Mouse (Mus musculus) limb, embryonic 11.5 days (tissue): ENCODE measurements around the gene Gpx2. TPM values are rescaled to one million over a fixed set of nuclear protein-coding genes. Genes with fewer than 3 reads are reported as not detected.
A peak's percentile ranks its signal among the peaks of the same experiment; 100 is the strongest.

Experiments
- ATAC-seq: fragments of 200-750 bp; cut with Nextera tagmentation; 2 replicates; pipeline ENCODE4 v1.8.0; 2017; ENCODE audit warnings: low read depth; ENCODE audit not compliant: insufficient number of reproducible peaks, low FRiP score, low TSS enrichment
- DNase-seq: peaks from one replicate; pipeline ENCODE4 v3.0.0-alpha.2; 2015; ENCODE audit warnings: low spot score
- H3K27ac ChIP-seq: fragments of 300-500 bp; sonication (generic); replicated peaks from 2 replicates; pipeline ENCODE4 v1.5.1; 2014; ENCODE audit warnings: low read depth, mild to moderate bottlenecking, low read length
- H3K27me3 ChIP-seq: fragments of 300-500 bp; sonication (generic); 2 replicates; pipeline ENCODE4 v1.6.1; 2014; ENCODE audit warnings: mild to moderate bottlenecking, low read length, mixed read lengths; ENCODE audit not compliant: control insufficient read depth, insufficient read depth
- H3K36me3 ChIP-seq: fragments of 300-500 bp; sonication (generic); 2 replicates; pipeline ENCODE4 v1.6.1; 2014; ENCODE audit warnings: mild to moderate bottlenecking, low read length, moderate library complexity, mixed read lengths; ENCODE audit not compliant: control insufficient read depth, insufficient read depth
- H3K4me1 ChIP-seq: fragments of 300-500 bp; sonication (generic); 2 replicates; pipeline ENCODE4 v1.6.1; 2014; ENCODE audit warnings: low read length, mixed read lengths; ENCODE audit not compliant: control insufficient read depth, insufficient read depth
- H3K4me2 ChIP-seq: fragments of 300-500 bp; sonication (generic); 2 replicates; pipeline ENCODE4 v1.6.1; 2014; ENCODE audit warnings: low read depth, mild to moderate bottlenecking, moderate library complexity; ENCODE audit not compliant: severe bottlenecking
- H3K4me3 ChIP-seq: fragments of 300-500 bp; sonication (generic); 2 replicates; pipeline ENCODE4 v1.5.1; 2014; ENCODE audit warnings: low read depth, low read length
- H3K9ac ChIP-seq: fragments of 300-500 bp; sonication (generic); 2 replicates; pipeline ENCODE4 v1.6.1; 2014; ENCODE audit warnings: mild to moderate bottlenecking, low read length
- H3K9me3 ChIP-seq: fragments of 300-500 bp; sonication (generic); 2 replicates; pipeline ENCODE4 v1.6.1; 2016; ENCODE audit warnings: low read length; ENCODE audit not compliant: control insufficient read depth
- WGBS: fragments of 180-500 bp; shearing (Covaris S2); extraction: QIAGEN DNeasy Blood & Tissue Kit; methylation state at CpG from one replicate; pipeline ENCODE4 v1.1.7; 2014; 5-methylcytosine and 5-hydroxymethylcytosine counted together
- polyA plus RNA-seq: library from polyadenylated mRNA; unstranded; fragments of >200 nt; fragmentation: Nextera tagmentation; extraction: Ambion mirVana; gene quantifications from 2 replicates; pipeline ENCODE4 v1.2.1, GENCODE M21; 2014

The Gpx2 gene
- polyA plus RNA-seq, 1 experiment from 2014 or later = 5.2 TPM

DNA sequence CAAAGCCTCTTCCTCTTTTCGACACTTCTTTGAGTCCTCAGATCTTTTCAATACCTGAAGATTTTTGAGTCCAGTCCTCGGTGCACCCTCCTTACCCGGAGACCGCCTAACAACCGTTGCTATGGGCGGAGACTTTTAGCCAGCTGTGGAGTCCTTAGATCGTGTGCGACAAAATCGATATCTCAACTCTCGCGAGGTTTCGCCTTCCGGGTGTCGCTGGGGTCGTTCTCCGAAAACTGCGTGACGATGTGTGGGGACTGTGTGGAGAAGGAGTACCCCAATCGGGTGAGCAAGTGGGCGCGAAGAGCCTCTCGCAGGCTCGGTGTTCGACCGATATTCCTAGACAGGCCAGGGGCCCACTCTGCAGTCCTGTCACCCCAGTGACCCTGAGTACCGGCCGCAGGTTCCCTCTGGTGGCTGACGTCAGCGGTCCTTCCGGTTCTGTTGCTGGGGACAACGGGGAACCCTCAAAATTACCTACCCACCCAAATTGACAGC, 30.0 kb downstream of the Gpx2 start, which contains the start of the genes Churc1 and Fntb:
Churc1 (plus strand) TSS at position 185 of the 498 bp plus-strand sequence.
Fntb (plus strand) TSS at position 236 of the 498 bp plus-strand sequence.
- peak within 1 kb of the TSS; percentile 56 for H3K9ac ChIP-seq
- peak within 1 kb of the TSS; percentile 44 for H3K4me2 ChIP-seq
- no peaks in the 10 kb centered on the region for H3K9me3 ChIP-seq
- WGBS = under 1% methylated on average over 31 of the region's 31 CpGs
- peak within 1 kb of the TSS; percentile 44 for H3K4me3 ChIP-seq
- no peak within 1 kb of the TSS for H3K27ac ChIP-seq
- ATAC-seq (peak; percentile 95), DNase-seq (peak; percentile 94)
- H3K36me3 ChIP-seq = no peaks in the 10 kb centered on the region
- H3K27me3 ChIP-seq = no peaks in the 10 kb centered on the region
- no peaks in the 10 kb centered on the region for H3K4me1 ChIP-seq

DNA sequence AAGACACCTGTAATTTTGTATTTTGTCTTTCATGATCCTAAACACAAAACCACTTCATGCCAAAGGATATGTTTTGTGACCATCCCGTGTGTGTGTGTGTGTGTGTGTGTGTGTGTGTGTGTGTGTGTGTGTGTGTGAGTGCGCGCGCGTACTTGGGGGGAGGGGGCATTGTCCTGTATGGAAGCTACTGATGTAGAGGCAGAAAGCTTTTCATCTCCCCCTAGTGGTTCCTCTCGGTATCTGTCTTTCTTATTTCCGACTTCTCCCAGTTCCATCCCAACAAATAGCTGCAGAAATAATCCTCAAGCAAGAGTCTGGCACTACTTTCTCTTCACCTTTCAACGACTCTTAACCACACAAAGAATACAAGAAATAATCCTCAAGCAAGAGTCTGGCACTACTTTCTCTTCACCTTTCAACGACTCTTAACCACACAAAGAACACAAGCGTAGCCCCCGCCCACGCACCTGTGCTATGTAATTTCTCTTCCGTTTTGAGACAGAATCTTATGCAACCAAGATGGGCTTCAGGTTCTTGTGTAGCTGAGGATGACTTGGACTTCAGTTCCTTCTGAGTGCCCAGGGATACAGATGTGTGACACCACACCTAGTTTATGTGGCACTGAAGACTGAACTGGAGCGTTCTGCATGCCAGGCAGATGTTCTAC, 42.6 kb downstream of the Gpx2 start:
- Histone ChIP-seq H3K4me1 (no peaks in the 10 kb centered on the region), H3K27ac (no peak overlapping the region), H3K36me3 (no peaks in the 10 kb centered on the region), H3K4me3 (no peak overlapping the region), H3K9ac (no peak overlapping the region), H3K27me3 (no peaks in the 10 kb centered on the region), H3K4me2 (no peak overlapping the region), H3K9me3 (no peaks in the 10 kb centered on the region)
- DNase-seq = peak; percentile 36
- 49% methylated on average over 14 of the region's 14 CpGs for WGBS
- no peak for ATAC-seq

DNA sequence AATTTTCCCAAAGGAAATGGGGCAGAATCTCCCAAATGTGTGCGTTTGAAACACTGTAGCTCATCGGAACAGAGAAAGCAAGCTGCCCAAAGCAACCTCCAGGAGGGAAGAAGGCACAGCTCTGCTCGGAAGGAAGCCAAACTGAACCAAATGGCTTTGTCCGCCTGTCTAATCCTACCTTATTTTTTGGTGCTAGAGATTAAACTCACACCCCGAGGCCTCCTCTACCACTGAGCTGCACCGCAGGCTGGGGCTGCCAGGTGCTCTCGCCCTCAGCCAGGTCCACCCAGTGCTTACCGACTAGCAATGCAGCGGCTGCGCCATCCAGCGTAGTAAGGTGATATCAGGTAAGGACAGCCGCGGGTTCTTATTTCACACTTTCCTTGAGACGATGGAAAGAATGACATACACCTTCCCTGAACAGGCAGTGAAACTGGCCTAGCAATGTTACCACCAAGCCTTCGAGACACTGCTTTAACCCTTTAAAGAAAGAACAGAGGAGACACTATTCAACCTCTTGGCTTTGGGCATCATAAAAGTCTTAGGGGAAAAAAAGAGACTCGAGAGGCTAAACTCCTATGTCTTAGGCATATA, 44.4 kb downstream of the Gpx2 start:
- Histone ChIP-seq H3K27ac (no peak overlapping the region), H3K9ac (no peak overlapping the region), H3K36me3 (no peaks in the 10 kb centered on the region), H3K4me1 (no peaks in the 10 kb centered on the region), H3K27me3 (no peaks in the 10 kb centered on the region), H3K4me2 (no peak overlapping the region), H3K9me3 (no peaks in the 10 kb centered on the region), H3K4me3 (no peak overlapping the region)
- ATAC-seq (no peak), DNase-seq (no peak)
- 81% methylated on average over 16 of the region's 16 CpGs for WGBS

Other genes starting within 250 kb of the Gpx2 start
- 2.7 and 3.2 TPM in 2 replicates for gene Sptb, start 85.0 kb downstream of the Gpx2 start, polyA plus RNA-seq
- gene Churc1, start 30.0 kb downstream of the Gpx2 start, polyA plus RNA-seq = 88.9 and 91.2 TPM in 2 replicates
- gene Fntb, start 30.0 kb downstream of the Gpx2 start, polyA plus RNA-seq = 47.6 and 48.8 TPM in 2 replicates
- 8.7 and 9.5 TPM in 2 replicates for gene Rab15, start 27.4 kb upstream of the Gpx2 start, polyA plus RNA-seq
- 20.2 and 33.7 TPM in 2 replicates for gene Max, start 166.6 kb upstream of the Gpx2 start, polyA plus RNA-seq